Mouse (Mus musculus) cerebral cortex, adult 2 months (tissue): ENCODE data around the gene Ncl.

Experiments
- WGBS: fragments of 180-500 bp; shearing (Covaris S2); methylation state at CpG from one replicate; pipeline ENCODE4 v1.1.7; 2018; 5-methylcytosine and 5-hydroxymethylcytosine counted together

Gene Ncl

DNA sequence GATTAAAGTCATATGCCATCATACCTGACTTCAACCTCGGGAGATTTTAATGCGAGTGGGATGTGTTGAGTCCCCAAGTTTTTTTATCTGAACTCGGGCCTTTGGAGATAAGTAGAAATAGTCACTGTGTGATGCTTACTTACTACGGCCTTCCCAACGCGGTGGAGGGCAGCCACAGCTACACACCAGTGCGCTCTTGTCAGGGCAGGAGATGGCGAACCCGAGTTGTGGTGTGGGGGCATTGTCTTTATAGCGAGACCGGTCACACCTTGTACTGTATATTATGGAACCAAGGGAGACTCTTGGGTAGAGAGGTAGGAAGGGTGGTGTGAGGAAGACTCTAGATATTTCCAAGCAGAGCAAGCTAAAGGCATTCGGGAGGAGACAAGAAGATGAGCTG lies 1.2 kb upstream of the Ncl start:
- 16% methylated on average over 12 of the region's 12 CpGs for WGBS

DNA sequence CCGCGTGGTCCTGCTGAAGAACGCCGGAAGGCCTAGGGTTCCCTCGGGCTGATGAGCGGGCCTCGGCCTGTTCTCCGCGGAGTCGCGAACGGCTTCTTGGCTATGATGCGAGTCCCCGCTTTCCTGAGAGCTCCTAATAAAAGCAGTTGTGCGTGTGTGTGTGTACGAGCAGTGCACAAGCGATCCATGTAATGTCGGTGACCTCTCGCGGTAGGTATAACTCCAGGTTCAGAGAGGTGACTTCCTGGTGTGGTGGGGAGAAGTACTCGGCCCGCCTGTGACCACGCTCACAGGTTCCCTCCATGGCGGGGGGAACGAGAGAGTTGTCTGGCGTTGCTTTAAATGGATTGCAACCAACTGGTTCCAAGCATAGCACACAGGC lies 589 bp upstream of the Ncl start:
- WGBS: under 1% methylated on average over 26 of the region's 26 CpGs

- under 1% methylated on average over 41 of the region's 41 CpGs for WGBS
Observed at GRCm38 (mm10) chr1:86358229-86358905, 833 bp downstream of the Ncl start.

- WGBS: 78% methylated on average over 2 of the region's 2 CpGs
Observed at GRCm38 (mm10) chr1:86354186-86354585, 5.0 kb downstream of the Ncl start.

- 77% methylated on average over 8 of the region's 8 CpGs for WGBS
Observed at GRCm38 (mm10) chr1:86350576-86350975, 8.6 kb downstream of the Ncl start.

DNA sequence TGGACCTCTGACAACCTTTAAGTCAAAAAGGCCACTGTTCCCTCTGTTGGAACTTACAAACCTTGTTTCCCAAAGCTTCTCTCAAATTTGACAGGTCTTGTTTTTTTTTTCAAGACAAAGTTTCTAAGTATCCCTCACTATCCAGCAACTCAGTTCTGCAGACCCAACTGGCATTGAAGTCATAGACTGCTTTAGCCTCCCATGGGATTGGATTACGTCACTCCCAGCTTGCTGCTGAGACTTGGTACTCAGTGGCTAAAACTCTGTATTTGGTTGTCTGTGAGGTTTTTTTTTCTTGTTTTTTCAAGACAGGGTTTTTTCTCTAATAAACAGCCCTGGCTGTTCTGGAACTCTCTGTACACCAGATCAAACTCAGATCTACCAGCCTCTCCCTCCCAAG lies 9.5 kb downstream of the Ncl start:
- 83% methylated on average over 1 of the region's 1 CpGs for WGBS

DNA sequence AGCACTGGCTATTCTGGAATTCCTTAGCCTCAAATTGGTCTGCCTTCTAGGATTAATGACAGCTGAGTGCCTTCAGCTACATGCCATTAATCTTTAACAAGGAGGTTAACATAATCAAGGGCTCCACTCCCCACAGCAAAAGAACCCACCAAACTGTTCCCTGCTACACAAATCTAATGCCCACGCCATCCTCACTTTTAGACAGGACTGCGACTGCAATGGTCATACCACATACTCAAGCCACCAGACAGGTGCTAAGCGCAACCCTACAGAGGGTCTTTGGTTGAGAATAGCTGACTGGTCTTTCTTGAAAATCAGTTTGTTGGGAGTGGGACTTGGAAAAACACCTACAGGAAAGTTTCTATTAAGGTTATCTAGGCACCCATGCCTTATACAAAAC lies 10.0 kb downstream of the Ncl start:
- WGBS: 94% methylated on average over 3 of the region's 3 CpGs

DNA sequence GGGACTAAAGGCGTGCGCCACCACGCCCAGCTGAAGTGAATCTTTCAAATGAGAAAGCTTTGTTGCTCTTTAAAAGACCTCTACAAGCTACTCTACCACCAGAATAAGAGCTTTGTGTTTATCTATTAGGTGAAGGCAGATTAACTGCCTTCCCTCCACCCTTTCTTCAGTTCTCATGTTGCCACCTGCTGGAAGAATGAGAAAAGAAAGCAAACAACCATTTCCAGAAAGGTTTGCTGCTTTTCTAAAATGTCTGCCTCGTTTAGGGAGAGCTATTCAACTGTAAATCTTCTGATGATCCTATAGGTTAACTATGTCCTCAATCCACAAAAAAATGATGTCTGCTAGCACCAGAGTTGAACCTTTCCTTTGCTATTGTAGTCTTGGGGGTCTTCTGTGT lies 10.4 kb downstream of the Ncl start:
- WGBS: 62% methylated on average over 4 of the region's 4 CpGs

DNA sequence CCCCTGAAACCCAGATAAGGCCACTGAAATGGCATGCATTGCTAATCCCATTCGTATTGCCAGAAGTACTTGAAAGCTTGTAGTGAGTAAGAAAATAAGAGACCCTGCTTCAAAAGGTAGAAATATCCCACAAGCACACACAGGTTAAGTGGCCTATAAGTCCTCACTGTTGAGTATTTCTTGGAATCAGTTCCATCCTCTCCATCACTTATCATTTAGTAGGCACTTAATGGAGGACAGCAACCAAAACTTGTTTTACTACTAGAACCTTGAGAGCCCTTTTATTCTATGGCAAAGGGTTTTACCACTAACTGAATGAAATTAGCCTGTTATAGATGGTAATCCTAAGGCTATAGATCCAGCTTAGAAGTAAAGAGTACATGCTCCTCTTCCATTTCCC lies 11.1 kb downstream of the Ncl start:
- WGBS: 86% methylated on average over 1 of the region's 1 CpGs

DNA sequence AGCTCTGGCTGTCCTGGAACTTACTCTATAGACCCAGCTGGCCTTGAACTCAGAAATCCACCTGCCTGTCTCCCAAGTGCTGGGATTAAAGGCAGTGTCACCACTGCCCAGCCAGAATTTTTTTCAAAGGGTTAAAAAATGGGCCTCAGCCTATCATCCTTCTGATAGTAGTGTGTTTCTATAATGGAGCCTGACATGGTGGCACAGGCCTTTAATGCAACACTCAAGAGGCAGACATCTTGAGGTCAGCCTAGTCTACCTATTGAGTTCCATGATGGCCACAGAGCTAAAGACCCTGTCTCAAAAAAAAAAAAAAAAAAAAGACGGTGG lies 11.5 kb downstream of the Ncl start:
- WGBS: 50% methylated on average over 1 of the region's 1 CpGs

- 83% methylated on average over 3 of the region's 3 CpGs for WGBS
Observed at GRCm38 (mm10) chr1:86346851-86347715, 12.1 kb downstream of the Ncl start.

GRCm38 (mm10) chr1:86345956-86346355 lies 13.2 kb downstream of the Ncl start:
- 93% methylated on average over 4 of the region's 4 CpGs for WGBS

GRCm38 (mm10) chr1:86345069-86345468 lies 14.1 kb downstream of the Ncl start:
- 93% methylated on average over 4 of the region's 4 CpGs for WGBS

GRCm38 (mm10) chr1:86343969-86344861 lies 15.0 kb downstream of the Ncl start:
- WGBS: 44% methylated on average over 4 of the region's 4 CpGs

DNA sequence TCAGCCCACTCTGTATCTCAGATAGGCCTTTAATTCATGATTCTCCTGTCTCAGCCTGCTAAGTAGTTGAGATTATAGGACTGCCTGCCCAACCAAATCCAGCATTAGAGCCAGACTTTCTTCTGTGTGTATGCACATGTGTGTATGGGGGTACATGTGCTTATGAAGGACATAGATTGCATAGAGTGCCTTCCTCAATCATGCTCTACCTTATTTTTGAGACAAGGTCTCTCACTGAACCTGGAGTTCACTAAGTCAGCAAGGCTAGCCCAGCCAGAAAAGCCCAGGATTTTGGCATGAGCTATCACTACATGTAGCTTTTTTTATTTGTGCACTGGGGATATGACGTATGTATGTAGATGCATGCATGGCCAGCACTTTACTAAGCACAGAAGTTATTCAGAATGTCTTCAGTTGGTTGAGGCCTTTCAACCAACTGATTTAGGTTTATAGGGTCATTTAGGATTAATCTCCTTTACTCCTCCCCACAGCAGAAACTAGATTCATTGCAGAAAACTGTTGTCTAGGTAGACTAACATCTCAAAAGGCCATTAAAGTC lies 16.0 kb downstream of the Ncl start:
- WGBS: 84% methylated on average over 1 of the region's 1 CpGs

DNA sequence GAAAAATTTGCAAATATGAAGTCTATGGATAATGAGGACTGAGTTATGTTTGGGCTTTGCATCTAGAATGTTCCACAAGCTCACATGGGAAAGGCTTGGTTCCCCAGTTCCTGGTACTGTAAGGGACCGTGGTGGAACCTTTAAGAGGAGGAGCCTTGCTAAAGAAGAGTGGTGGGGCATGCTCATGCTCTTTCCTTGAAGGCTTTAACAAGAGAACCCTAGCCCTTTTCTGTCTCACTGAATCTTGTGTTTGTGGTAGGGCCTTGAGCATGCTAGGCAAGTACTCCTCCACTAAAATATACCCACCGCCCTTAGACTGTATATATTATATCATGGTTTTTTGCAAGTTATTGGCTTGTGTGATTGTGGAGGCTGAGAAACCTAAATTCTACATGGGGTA lies 16.8 kb downstream of the Ncl start:
- WGBS: 79% methylated on average over 2 of the region's 2 CpGs

DNA sequence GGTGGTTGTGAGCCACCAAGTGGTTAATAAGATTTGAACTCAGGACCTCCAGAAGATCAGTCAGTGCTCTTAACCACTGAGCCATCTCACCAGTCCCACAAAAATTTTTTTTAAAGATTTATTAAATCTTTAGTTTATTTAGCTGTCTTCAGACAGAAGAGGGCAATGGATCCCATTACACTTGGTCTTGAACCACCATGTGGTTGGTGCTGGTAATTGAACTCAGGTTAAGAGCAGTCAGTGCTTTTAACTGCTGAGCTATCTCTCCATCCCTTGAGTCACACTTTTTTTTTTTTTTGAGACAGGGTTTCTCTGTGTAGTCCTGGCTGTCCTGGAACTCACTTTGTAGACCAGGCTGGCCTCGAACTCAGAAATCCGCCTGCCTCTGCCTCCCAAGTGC lies 18.1 kb downstream of the Ncl start:
- WGBS: 96% methylated on average over 2 of the region's 2 CpGs

GRCm38 (mm10) chr1:86339156-86339812 lies 19.9 kb downstream of the Ncl start:
- 21% methylated on average over 4 of the region's 4 CpGs for WGBS

GRCm38 (mm10) chr1:86336330-86336729 lies 22.9 kb downstream of the Ncl start:
- WGBS: 56% methylated on average over 2 of the region's 2 CpGs

- WGBS: 84% methylated on average over 7 of the region's 8 CpGs
Observed at GRCm38 (mm10) chr1:86320822-86321413, 38.3 kb downstream of the Ncl start.

- 40% methylated on average over 15 of the region's 15 CpGs for WGBS
Observed at GRCm38 (mm10) chr1:86313772-86314125, 45.5 kb downstream of the Ncl start.
